Mouse (Mus musculus) heart, adult 2 months (tissue): ENCODE results near the gene Ppp2r5c.

Experiments
- CTCF ChIP-seq: fragments of 200-600 bp; IDR thresholded peaks from 2 replicates; pipeline ENCODE4 v1.8.1; 2022; ENCODE audit warnings: antibody characterized with exemption, mild to moderate bottlenecking, moderate library complexity
- EP300 ChIP-seq: fragments of 200-500 bp; IDR thresholded peaks from 2 replicates; pipeline ENCODE4 v1.6.1; 2011; ENCODE audit warnings: low read depth, low read length, control low read depth; ENCODE audit not compliant: insufficient read depth

GRCm38 (mm10) chr12:110523526-110523925, 76.6 kb downstream of the Ppp2r5c start:
- TF ChIP-seq CTCF (no peak), EP300 (no peak)
